Mouse (Mus musculus): ENCODE results near the gene Prrt1. TPM values are rescaled to one million over a fixed set of nuclear protein-coding genes. Genes with fewer than 3 reads are reported as not detected.

The Prrt1 gene
- polyA plus RNA-seq, 1 experiment from 2014 or later: 2.1 TPM

- no peak overlapping the region for H3K4me3 ChIP-seq (ENCODE audit: low read length)
- peaks cover 43% of the 10 kb centered on the region for H3K27me3 ChIP-seq (ENCODE audit: control insufficient read depth, insufficient read depth, low read length)
- no peaks in the 10 kb centered on the region for H3K36me3 ChIP-seq (ENCODE audit: control insufficient read depth, insufficient read depth)
- H3K9ac ChIP-seq (ENCODE audit: low read length): no peak overlapping the region
- no peaks in the 10 kb centered on the region for H3K9me3 ChIP-seq (replicated peaks; ENCODE audit: control insufficient read depth, low read length)
- WGBS: 63% methylated on average over 6 of the region's 6 CpGs
- H3K27ac ChIP-seq (ENCODE audit: low read length): no peak overlapping the region
- no peak overlapping the region for H3K4me2 ChIP-seq (ENCODE audit: low read depth, low read length)
- no peak for ATAC-seq (replicated peaks; ENCODE audit: extremely low read depth, insufficient read depth, low FRiP score)
- H3K4me1 ChIP-seq (ENCODE audit: control insufficient read depth, insufficient read depth, low read length): peaks cover 12% of the 10 kb centered on the region
Observed at GRCm38 (mm10) chr17:34676093-34676460, 46.7 kb downstream of the Prrt1 start.

DNA sequence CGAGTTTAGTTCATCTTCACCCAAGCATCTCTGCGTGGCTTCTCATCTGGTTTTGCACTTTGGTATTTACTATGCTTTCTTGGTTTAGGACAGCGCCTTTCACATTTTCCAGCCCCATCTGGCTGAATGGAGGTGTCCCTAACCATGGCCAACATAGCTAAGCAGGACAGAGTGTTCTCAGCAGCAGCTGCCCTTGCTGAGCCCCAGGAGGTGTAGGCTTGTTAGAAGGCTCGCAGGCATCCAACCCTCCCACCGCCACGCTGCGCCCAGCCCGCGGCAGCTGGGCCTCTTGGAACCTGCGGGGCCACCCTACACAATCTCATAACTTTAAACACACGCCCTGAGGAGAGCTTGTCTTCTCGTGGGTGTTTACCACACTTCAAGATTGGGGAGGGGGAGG lies 47.3 kb downstream of the Prrt1 start:
- H3K4me1 ChIP-seq (ENCODE audit: control insufficient read depth, insufficient read depth, low read length): peaks cover 16% of the 10 kb centered on the region
- H3K9ac ChIP-seq (ENCODE audit: low read length): no peak overlapping the region
- no peak overlapping the region for H3K4me3 ChIP-seq (ENCODE audit: low read length)
- H3K9me3 ChIP-seq (replicated peaks; ENCODE audit: control insufficient read depth, low read length): no peaks in the 10 kb centered on the region
- H3K27me3 ChIP-seq (ENCODE audit: control insufficient read depth, insufficient read depth, low read length): peaks cover 37% of the 10 kb centered on the region
- H3K36me3 ChIP-seq (ENCODE audit: control insufficient read depth, insufficient read depth): no peaks in the 10 kb centered on the region
- no peak for ATAC-seq (replicated peaks; ENCODE audit: extremely low read depth, insufficient read depth, low FRiP score)
- no peak overlapping the region for H3K27ac ChIP-seq (ENCODE audit: low read length)
- no peak overlapping the region for H3K4me2 ChIP-seq (ENCODE audit: low read depth, low read length)
- WGBS: 65% methylated on average over 12 of the region's 12 CpGs

DNA sequence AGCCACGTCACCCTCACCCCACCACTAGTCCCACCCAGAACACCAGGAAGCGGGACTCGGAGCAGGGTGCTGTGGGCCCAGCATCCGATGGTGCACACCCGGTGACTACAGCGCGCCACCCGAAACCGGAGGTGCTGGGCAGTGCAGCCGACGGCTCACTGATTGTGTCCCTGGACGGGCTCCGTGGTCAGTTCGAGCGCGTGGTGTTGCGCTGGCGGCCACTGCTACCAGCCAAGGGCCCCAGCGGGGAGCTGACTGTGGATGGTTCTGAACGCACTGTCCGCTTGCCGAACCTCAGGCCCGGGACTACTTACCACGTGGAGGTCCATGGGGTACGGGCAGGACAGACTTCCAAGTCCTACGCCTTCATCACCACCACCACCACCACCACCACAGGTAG lies 50.9 kb downstream of the Prrt1 start:
- Histone ChIP-seq H3K4me3 (ENCODE audit: low read length) (no peak overlapping the region), H3K27me3 (ENCODE audit: control insufficient read depth, insufficient read depth, low read length) (peaks cover 13% of the 10 kb centered on the region), H3K4me2 (ENCODE audit: low read depth, low read length) (no peak overlapping the region), H3K9ac (ENCODE audit: low read length) (no peak overlapping the region), H3K36me3 (ENCODE audit: control insufficient read depth, insufficient read depth) (no peaks in the 10 kb centered on the region), H3K9me3 (replicated peaks; ENCODE audit: control insufficient read depth, low read length) (no peaks in the 10 kb centered on the region), H3K4me1 (ENCODE audit: control insufficient read depth, insufficient read depth, low read length) (peaks cover 31% of the 10 kb centered on the region), H3K27ac (ENCODE audit: low read length) (no peak overlapping the region)
- no peak for ATAC-seq (replicated peaks; ENCODE audit: extremely low read depth, insufficient read depth, low FRiP score)
- 78% methylated on average over 26 of the region's 26 CpGs for WGBS

- no peak overlapping the region for H3K4me3 ChIP-seq (ENCODE audit: low read length)
- H3K36me3 ChIP-seq (ENCODE audit: control insufficient read depth, insufficient read depth): no peaks in the 10 kb centered on the region
- H3K4me2 ChIP-seq (ENCODE audit: low read depth, low read length): no peak overlapping the region
- 82% methylated on average over 4 of the region's 4 CpGs for WGBS
- H3K4me1 ChIP-seq (ENCODE audit: control insufficient read depth, insufficient read depth, low read length): peaks cover 32% of the 10 kb centered on the region
- no peaks in the 10 kb centered on the region for H3K9me3 ChIP-seq (replicated peaks; ENCODE audit: control insufficient read depth, low read length)
- ATAC-seq (replicated peaks; ENCODE audit: extremely low read depth, insufficient read depth, low FRiP score): no peak
- no peak overlapping the region for H3K9ac ChIP-seq (ENCODE audit: low read length)
- no peak overlapping the region for H3K27ac ChIP-seq (ENCODE audit: low read length)
- peaks cover 13% of the 10 kb centered on the region for H3K27me3 ChIP-seq (ENCODE audit: control insufficient read depth, insufficient read depth, low read length)
Observed at GRCm38 (mm10) chr17:34680621-34681020, 51.3 kb downstream of the Prrt1 start.

GRCm38 (mm10) chr17:34681132-34681571 lies 51.8 kb downstream of the Prrt1 start:
- Histone ChIP-seq H3K36me3 (ENCODE audit: control insufficient read depth, insufficient read depth) (no peaks in the 10 kb centered on the region), H3K27ac (ENCODE audit: low read length) (no peak overlapping the region), H3K4me3 (ENCODE audit: low read length) (no peak overlapping the region), H3K4me1 (ENCODE audit: control insufficient read depth, insufficient read depth, low read length) (peaks cover 32% of the 10 kb centered on the region), H3K9ac (ENCODE audit: low read length) (no peak overlapping the region; the same call in 1 of the 2 replicates), H3K9me3 (replicated peaks; ENCODE audit: control insufficient read depth, low read length) (no peaks in the 10 kb centered on the region), H3K27me3 (ENCODE audit: control insufficient read depth, insufficient read depth, low read length) (peaks cover 13% of the 10 kb centered on the region), H3K4me2 (ENCODE audit: low read depth, low read length) (no peak overlapping the region)
- ATAC-seq (replicated peaks; ENCODE audit: extremely low read depth, insufficient read depth, low FRiP score): no peak
- 65% methylated on average over 17 of the region's 17 CpGs for WGBS

GRCm38 (mm10) chr17:34681881-34682536 lies 52.7 kb downstream of the Prrt1 start:
- no peak for ATAC-seq (replicated peaks; ENCODE audit: extremely low read depth, insufficient read depth, low FRiP score)
- 53% methylated on average over 11 of the region's 11 CpGs for WGBS
- no peak overlapping the region for H3K4me3 ChIP-seq (ENCODE audit: low read length)
- H3K27ac ChIP-seq (ENCODE audit: low read length): no peak overlapping the region
- H3K9me3 ChIP-seq (replicated peaks; ENCODE audit: control insufficient read depth, low read length): no peaks in the 10 kb centered on the region
- no peak overlapping the region for H3K4me2 ChIP-seq (ENCODE audit: low read depth, low read length)
- H3K36me3 ChIP-seq (ENCODE audit: control insufficient read depth, insufficient read depth): no peaks in the 10 kb centered on the region
- peaks cover 8% of the 10 kb centered on the region for H3K27me3 ChIP-seq (ENCODE audit: control insufficient read depth, insufficient read depth, low read length)
- H3K9ac ChIP-seq (ENCODE audit: low read length): no peak overlapping the region; the same call in 1 of the 2 replicates
- H3K4me1 ChIP-seq (ENCODE audit: control insufficient read depth, insufficient read depth, low read length): peaks cover 32% of the 10 kb centered on the region

Other genes starting within 250 kb of the Prrt1 start
- not detected in 2 replicates for gene BC051142, start 230.7 kb upstream of the Prrt1 start, polyA plus RNA-seq (2015; fragmentation: Nextera tagmentation; extraction: Ambion mirVana)
- gene Btnl4, start 152.2 kb upstream of the Prrt1 start, polyA plus RNA-seq (2015; fragmentation: Nextera tagmentation; extraction: Ambion mirVana): 0.08 TPM in 1 of 2 replicates, not detected in the other
- gene Btnl6, start 112.2 kb upstream of the Prrt1 start, polyA plus RNA-seq (2015; fragmentation: Nextera tagmentation; extraction: Ambion mirVana): 0.26 TPM in 1 of 2 replicates, not detected in the other
- 4.8 and 9.0 TPM in 2 replicates for gene Notch4, start 65.3 kb upstream of the Prrt1 start, polyA plus RNA-seq (2015; fragmentation: Nextera tagmentation; extraction: Ambion mirVana)
- 11.3 and 18.5 TPM in 2 replicates for gene Gpsm3, start 39.7 kb upstream of the Prrt1 start, polyA plus RNA-seq (2015; fragmentation: Nextera tagmentation; extraction: Ambion mirVana)
- 4.8 and 5.4 TPM in 2 replicates for gene Pbx2, start 38.3 kb upstream of the Prrt1 start, polyA plus RNA-seq (2015; fragmentation: Nextera tagmentation; extraction: Ambion mirVana)
- gene Ager, start 31.7 kb upstream of the Prrt1 start, polyA plus RNA-seq (2015; fragmentation: Nextera tagmentation; extraction: Ambion mirVana): 4.7 and 34.7 TPM in 2 replicates
- 113 and 114 TPM in 2 replicates for gene Rnf5, start 25.8 kb upstream of the Prrt1 start, polyA plus RNA-seq (2015; fragmentation: Nextera tagmentation; extraction: Ambion mirVana)
- gene Agpat1, start 25.3 kb upstream of the Prrt1 start, polyA plus RNA-seq (2015; fragmentation: Nextera tagmentation; extraction: Ambion mirVana): 47.9 and 53.5 TPM in 2 replicates
- gene Egfl8, start 13.6 kb upstream of the Prrt1 start, polyA plus RNA-seq (2015; fragmentation: Nextera tagmentation; extraction: Ambion mirVana): 1.8 and 2.0 TPM in 2 replicates
- 26.7 and 27.3 TPM in 2 replicates for gene Ppt2, start 1.0 kb upstream of the Prrt1 start, polyA plus RNA-seq (2015; fragmentation: Nextera tagmentation; extraction: Ambion mirVana)
- gene Fkbpl, start 15.2 kb downstream of the Prrt1 start, polyA plus RNA-seq (2015; fragmentation: Nextera tagmentation; extraction: Ambion mirVana): 11.7 and 12.3 TPM in 2 replicates
- 45.7 and 46.7 TPM in 2 replicates for gene Atf6b, start 17.6 kb downstream of the Prrt1 start, polyA plus RNA-seq (2015; fragmentation: Nextera tagmentation; extraction: Ambion mirVana)
- gene Tnxb, start 41.0 kb downstream of the Prrt1 start, polyA plus RNA-seq (2015; fragmentation: Nextera tagmentation; extraction: Ambion mirVana): 2.5 and 2.8 TPM in 2 replicates
- 0.25 and 0.34 TPM in 2 replicates for gene C4b, start 114.3 kb downstream of the Prrt1 start, polyA plus RNA-seq (2015; fragmentation: Nextera tagmentation; extraction: Ambion mirVana)
- not detected in 2 replicates for gene Cyp21a1, start 175.0 kb downstream of the Prrt1 start, polyA plus RNA-seq (2015; fragmentation: Nextera tagmentation; extraction: Ambion mirVana)
- gene Stk19, start 207.4 kb downstream of the Prrt1 start, polyA plus RNA-seq (2015; fragmentation: Nextera tagmentation; extraction: Ambion mirVana): 17.1 and 24.4 TPM in 2 replicates
- gene Dxo, start 207.5 kb downstream of the Prrt1 start, polyA plus RNA-seq (2015; fragmentation: Nextera tagmentation; extraction: Ambion mirVana): 37.7 and 38.6 TPM in 2 replicates
- gene Skiv2l, start 220.7 kb downstream of the Prrt1 start, polyA plus RNA-seq (2015; fragmentation: Nextera tagmentation; extraction: Ambion mirVana): 32.9 and 33.9 TPM in 2 replicates
- 57.5 and 64.3 TPM in 2 replicates for gene Nelfe, start 220.9 kb downstream of the Prrt1 start, polyA plus RNA-seq (2015; fragmentation: Nextera tagmentation; extraction: Ambion mirVana)
- gene Cfb, start 233.0 kb downstream of the Prrt1 start, polyA plus RNA-seq (2015; fragmentation: Nextera tagmentation; extraction: Ambion mirVana): 1.7 and 2.5 TPM in 2 replicates
- gene Zbtb12, start 249.9 kb downstream of the Prrt1 start, polyA plus RNA-seq (2015; fragmentation: Nextera tagmentation; extraction: Ambion mirVana): 1.4 and 1.5 TPM in 2 replicates